Mouse (Mus musculus): ENCODE results near the gene Tmem89.

- no peak for TF ChIP-seq POLR2A (IDR thresholded peaks at IDR 0.05; ENCODE audit: borderline replicate concordance, control insufficient read depth, low read depth, low read length)
- no peak for TF ChIP-seq CTCF (IDR thresholded peaks at IDR 0.05; ENCODE audit: control insufficient read depth, insufficient read depth, low read length)
Observed at GRCm38 (mm10) chr9:108913161-108913560, 1.3 kb upstream of the Tmem89 start.

Measured in bone marrow, adult 2 months (tissue).